Comparison of ENCODE assay signal across 9 mouse cellular contexts in the genomic region with DNA sequence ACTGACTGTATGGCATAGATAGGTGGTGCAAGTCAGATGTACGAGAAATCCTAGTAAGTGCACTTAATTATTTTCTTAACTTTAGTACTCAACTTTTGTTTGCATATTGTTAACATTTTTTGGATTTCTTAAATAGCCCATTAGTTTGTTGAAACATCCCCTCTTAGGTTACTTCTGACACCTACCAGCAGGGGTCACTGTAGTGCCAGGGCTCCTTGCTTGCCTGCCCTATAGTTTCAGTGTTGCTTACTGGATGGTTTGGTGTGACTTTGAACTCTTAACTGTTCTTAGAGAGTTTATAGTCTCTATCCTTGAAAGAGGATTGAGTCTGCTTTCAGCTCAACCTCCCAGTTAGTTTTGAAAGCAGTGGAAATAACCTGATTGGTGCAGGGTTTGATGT. TPM values are rescaled to one million over a fixed set of nuclear protein-coding genes. Genes with fewer than 3 reads are reported as not detected.
A peak's percentile ranks its signal among the peaks of the same experiment; 100 is the strongest.
DNase-seq lines count a peak whose midpoint lies in the region; ATAC-seq and TF ChIP-seq lines count a peak whose summit lies in the region.
"Had no signal": no experiment of that assay in that cellular context is flagged by ENCODE, and none has a peak within 500 bp of the region (broad histone marks: within the 10 kb centered on the region; RNA-seq: fewer than 3 reads in every experiment).

No protein-coding gene starts in this region.

- no peaks in the 10 kb centered on the region for H3K4me1 ChIP-seq in forebrain, embryonic 14.5 days (ENCODE audit: control insufficient read depth, insufficient read depth, low read length)
- no peaks in the 10 kb centered on the region for H3K4me1 ChIP-seq in forebrain, embryonic 12.5 days
- H3K4me1 ChIP-seq in embryonic facial prominence, embryonic 10.5 days, result no peaks in the 10 kb centered on the region
- no peaks in the 10 kb centered on the region for H3K4me1 ChIP-seq in lung, postnatal 0 days (ENCODE audit: insufficient read depth, low read depth, low read length)
- no peaks in the 10 kb centered on the region for H3K4me1 ChIP-seq in small intestine, adult 2 months (ENCODE audit: control insufficient read depth, insufficient read depth, insufficient read length, low read length)
- H3K4me1 ChIP-seq: limb, embryonic 15.5 days had no signal

- peaks cover 7% of the 10 kb centered on the region for H3K36me3 ChIP-seq in forebrain, embryonic 14.5 days (ENCODE audit: control insufficient read depth, insufficient read depth, low read length)
- H3K36me3 ChIP-seq in forebrain, embryonic 12.5 days (replicated peaks), result peaks cover 5% of the 10 kb centered on the region
- peaks cover 17% of the 10 kb centered on the region for H3K36me3 ChIP-seq in embryonic facial prominence, embryonic 10.5 days (replicated peaks)
- H3K36me3 ChIP-seq in lung, postnatal 0 days (ENCODE audit: insufficient read depth, low read length), result no peaks in the 10 kb centered on the region
- peaks cover 13% of the 10 kb centered on the region for H3K36me3 ChIP-seq in small intestine, adult 2 months (ENCODE audit: control insufficient read depth, insufficient read depth, low read length)

- H3K9me3 ChIP-seq in forebrain, embryonic 14.5 days (replicated peaks; ENCODE audit: control insufficient read depth, low read length), result no peaks in the 10 kb centered on the region
- H3K9me3 ChIP-seq in forebrain, embryonic 12.5 days, result no peaks in the 10 kb centered on the region
- H3K9me3 ChIP-seq in embryonic facial prominence, embryonic 10.5 days, result no peaks in the 10 kb centered on the region
- H3K9me3 ChIP-seq in lung, postnatal 0 days (ENCODE audit: low read length), result no peaks in the 10 kb centered on the region
- H3K9me3 ChIP-seq: limb, embryonic 15.5 days had no signal

- no peaks in the 10 kb centered on the region for H3K27me3 ChIP-seq in forebrain, embryonic 14.5 days (replicated peaks; ENCODE audit: control insufficient read depth, insufficient read depth, low read length)
- H3K27me3 ChIP-seq in forebrain, embryonic 12.5 days, result no peaks in the 10 kb centered on the region
- H3K27me3 ChIP-seq in embryonic facial prominence, embryonic 10.5 days (replicated peaks; ENCODE audit: low read depth, poor library complexity, severe bottlenecking), result no peaks in the 10 kb centered on the region
- H3K27me3 ChIP-seq in lung, postnatal 0 days (replicated peaks; ENCODE audit: insufficient read depth, low read length), result no peaks in the 10 kb centered on the region
- H3K27me3 ChIP-seq in small intestine, adult 2 months (ENCODE audit: control insufficient read depth, insufficient read depth, low read length), result no peaks in the 10 kb centered on the region
- H3K27me3 ChIP-seq: limb, embryonic 15.5 days had no signal

- no peak overlapping the region for H3K4me2 ChIP-seq in forebrain, embryonic 14.5 days (ENCODE audit: low read length)
- H3K4me2 ChIP-seq in forebrain, embryonic 12.5 days, result no peak overlapping the region
- no peak overlapping the region for H3K4me2 ChIP-seq in lung, postnatal 0 days (replicated peaks; ENCODE audit: low read depth, low read length)
- H3K4me2 ChIP-seq: limb, embryonic 15.5 days had no signal

- no peak for TF ChIP-seq EP300 in lung, postnatal 0 days (IDR thresholded peaks at IDR 0.05)

- peak; percentile 75 for DNase-seq in forebrain, embryonic 14.5 days (ENCODE audit: low spot score)
- peak; percentile 69 for DNase-seq in CD4-positive helper T cell, adult 2 months (ENCODE audit: low read depth, low spot score)
- peak; percentile 18 to 61 for DNase-seq in adrenal gland, postnatal 4 days (ENCODE audit: low spot score in 2 of 2)
- DNase-seq in embryonic facial prominence, embryonic 10.5 days (ENCODE audit: low spot score), result peak; percentile 62
- peak; percentile 53 to 73 for DNase-seq in kidney, postnatal 25 days
- DNase-seq in lung, postnatal 0 days (ENCODE audit: low spot score), result peak; percentile 72

- ATAC-seq in forebrain, embryonic 14.5 days, result no peak
- no peak for ATAC-seq in forebrain, embryonic 12.5 days (ENCODE audit: low FRiP score)
- no peak for ATAC-seq in lung, postnatal 0 days

- no peak overlapping the region for H3K4me3 ChIP-seq in forebrain, embryonic 14.5 days (ENCODE audit: low read depth, low read length)
- no peak overlapping the region for H3K4me3 ChIP-seq in forebrain, embryonic 12.5 days (replicated peaks)
- no peak overlapping the region for H3K4me3 ChIP-seq in embryonic facial prominence, embryonic 10.5 days
- no peak overlapping the region for H3K4me3 ChIP-seq in lung, postnatal 0 days (ENCODE audit: low read depth, low read length)
- H3K4me3 ChIP-seq in small intestine, adult 2 months (ENCODE audit: low read depth, low read length), result no peak overlapping the region
- H3K4me3 ChIP-seq: limb, embryonic 15.5 days had no signal

- no peak for TF ChIP-seq POLR2A in small intestine, adult 2 months (IDR thresholded peaks at IDR 0.05; ENCODE audit: low read depth, low read length)

- TF ChIP-seq CTCF in lung, postnatal 0 days (IDR thresholded peaks at IDR 0.05), result peak; percentile 91
- peak; percentile 87; the same call in 1 of the 2 replicates for TF ChIP-seq CTCF in small intestine, adult 2 months (IDR thresholded peaks at IDR 0.05; ENCODE audit: extremely low read depth, insufficient read length, insufficient replicate concordance, low read depth, low read length)

- H3K27ac ChIP-seq in forebrain, embryonic 14.5 days (ENCODE audit: low read depth, low read length), result no peak overlapping the region
- no peak overlapping the region for H3K27ac ChIP-seq in forebrain, embryonic 12.5 days
- H3K27ac ChIP-seq in embryonic facial prominence, embryonic 10.5 days (replicated peaks), result no peak overlapping the region
- no peak overlapping the region for H3K27ac ChIP-seq in lung, postnatal 0 days (ENCODE audit: low read length)
- H3K27ac ChIP-seq in small intestine, adult 2 months (ENCODE audit: insufficient read depth, low read depth, low read length), result no peak overlapping the region
- H3K27ac ChIP-seq: limb, embryonic 15.5 days had no signal

- H3K9ac ChIP-seq in forebrain, embryonic 14.5 days (ENCODE audit: low read length), result no peak overlapping the region
- H3K9ac ChIP-seq in forebrain, embryonic 12.5 days, result no peak overlapping the region
- H3K9ac ChIP-seq in lung, postnatal 0 days (replicated peaks; ENCODE audit: low read depth), result no peak overlapping the region
- H3K9ac ChIP-seq: limb, embryonic 15.5 days had no signal

- WGBS in forebrain, embryonic 14.5 days, result 63% methylated on average over 1 of the region's 1 CpGs
- WGBS in forebrain, embryonic 12.5 days, result 74% methylated on average over 1 of the region's 1 CpGs
- WGBS in embryonic facial prominence, embryonic 10.5 days, result 49% methylated on average over 1 of the region's 1 CpGs
- WGBS in lung, postnatal 0 days, result 27% methylated on average over 1 of the region's 1 CpGs
- 37% methylated on average over 1 of the region's 1 CpGs for WGBS in small intestine, adult 2 months

RNA-seq across cellular contexts. Expression of a gene that starts 51.6 kb away (rescaled TPM):
- polyA plus RNA-seq in forebrain, embryonic 14.5 days (2014; fragmentation: Nextera tagmentation; extraction: Ambion mirVana), result 18.5 and 21.0 TPM in 2 replicates
- 43.9 and 45.1 TPM in 2 replicates for polyA plus RNA-seq in forebrain, embryonic 12.5 days (2016; fragmentation: Nextera tagmentation; extraction: Ambion mirVana)
- total RNA-seq in adrenal gland, postnatal 4 days (2021), result 10 to 100 TPM; 39.0 to 52.5 TPM
- 48.7 and 52.4 TPM in 2 replicates for polyA plus RNA-seq in embryonic facial prominence, embryonic 10.5 days (2016; fragmentation: Nextera tagmentation; extraction: Ambion mirVana)
- 14.2 and 16.4 TPM in 2 replicates for polyA plus RNA-seq in lung, postnatal 0 days (2015; fragmentation: Nextera tagmentation; extraction: Ambion mirVana)
- polyA plus RNA-seq in small intestine, adult 2 months (2012; rRNA removed), result 2.1 and 3.2 TPM in 2 replicates

RNA-seq across cellular contexts. Expression of a gene that starts 54.8 kb away (rescaled TPM):
- 20.8 and 21.6 TPM in 2 replicates for polyA plus RNA-seq in forebrain, embryonic 14.5 days (2014; fragmentation: Nextera tagmentation; extraction: Ambion mirVana)
- polyA plus RNA-seq in forebrain, embryonic 12.5 days (2016; fragmentation: Nextera tagmentation; extraction: Ambion mirVana), result 7.5 and 7.8 TPM in 2 replicates
- 10 to 100 TPM; 20.2 to 21.0 TPM for total RNA-seq in adrenal gland, postnatal 4 days (2021)
- 6.2 and 7.0 TPM in 2 replicates for polyA plus RNA-seq in embryonic facial prominence, embryonic 10.5 days (2016; fragmentation: Nextera tagmentation; extraction: Ambion mirVana)
- 17.9 and 18.6 TPM in 2 replicates for polyA plus RNA-seq in lung, postnatal 0 days (2015; fragmentation: Nextera tagmentation; extraction: Ambion mirVana)
- polyA plus RNA-seq in small intestine, adult 2 months (2012; rRNA removed), result 2.9 and 5.9 TPM in 2 replicates
